Mouse (Mus musculus) heart, postnatal 25 days (tissue): ENCODE results near the gene Ins1. TPM values are rescaled to one million over a fixed set of nuclear protein-coding genes. Genes with fewer than 3 reads are reported as not detected.

Experiments
- DNase-seq: peaks from one replicate; pipeline ENCODE4 v3.0.0; 2022; ENCODE audit warnings: low spot score
- intact Hi-C: fragments of 180-260 bp; cut with DNase I; formaldehyde crosslinking; loops from one replicate; pipeline ENCODE4 v1.15.1; 2025
- total RNA-seq, 2 experiments: library from RNA; stranded (reverse); gene quantifications; 2 replicates each; pipeline ENCODE4 v1.2.3; 2021

Gene Ins1
- not detected for total RNA-seq

GRCm38 (mm10) chr19:52263997-52264396 lies at the start of gene Ins1:
Ins1 (plus strand) TSS chr19:52264297.
- no peak for DNase-seq
- intact Hi-C loops = no loop called here
